Mouse (Mus musculus) left cerebral cortex, adult 9 months (tissue): ENCODE data around the gene Olfr1368.

Source experiments
- DNase-seq, 2 experiments: peaks; one replicate each; pipeline ENCODE4 v3.0.0; 2022; ENCODE audit warnings: low spot score in 2 of 2

The Olfr1368 gene

GRCm38 (mm10) chr13:21145767-21146166, at the start of gene Olfr1368:
Olfr1368 (minus strand) TSS chr13:21145867.
- DNase-seq, result no peak

- no peak for DNase-seq
These were observed 39.9 kb upstream of the Olfr1368 start for GRCm38 (mm10) chr13:21185521-21185920.

GRCm38 (mm10) chr13:21183661-21184060, 38.0 kb upstream of the Olfr1368 start:
- no peak for DNase-seq

- DNase-seq, result no peak
These were observed 37.4 kb upstream of the Olfr1368 start for GRCm38 (mm10) chr13:21183066-21183465.

GRCm38 (mm10) chr13:21181996-21182395, 36.3 kb upstream of the Olfr1368 start:
- no peak for DNase-seq

GRCm38 (mm10) chr13:21180551-21181530, 35.2 kb upstream of the Olfr1368 start:
- DNase-seq, result no peak

- peak; percentile 72 to 90 for DNase-seq
These were observed 34.3 kb upstream of the Olfr1368 start for GRCm38 (mm10) chr13:21179724-21180550.

GRCm38 (mm10) chr13:21179367-21179723, 33.7 kb upstream of the Olfr1368 start, which contains the start of gene Trim27:
Trim27 (plus strand) TSS chr13:21179445.
- no peak for DNase-seq

- DNase-seq, result no peak
These were observed 32.7 kb upstream of the Olfr1368 start for GRCm38 (mm10) chr13:21178364-21178763.

- no peak for DNase-seq
These were observed 32.0 kb upstream of the Olfr1368 start for GRCm38 (mm10) chr13:21177657-21178056.

GRCm38 (mm10) chr13:21176733-21177132, 31.1 kb upstream of the Olfr1368 start:
- DNase-seq, result no peak

GRCm38 (mm10) chr13:21173072-21173471, 27.4 kb upstream of the Olfr1368 start:
- DNase-seq, result peak in 1 of 2 experiments; percentile 70

GRCm38 (mm10) chr13:21172241-21173027, 26.8 kb upstream of the Olfr1368 start:
- peak in 1 of 2 experiments; percentile 79 for DNase-seq

- DNase-seq, result no peak
These were observed 26.0 kb upstream of the Olfr1368 start for GRCm38 (mm10) chr13:21171600-21172150.

GRCm38 (mm10) chr13:21171156-21171530, 25.5 kb upstream of the Olfr1368 start:
- no peak for DNase-seq

GRCm38 (mm10) chr13:21170431-21171155, 24.9 kb upstream of the Olfr1368 start:
- no peak for DNase-seq

GRCm38 (mm10) chr13:21169657-21170430, 24.2 kb upstream of the Olfr1368 start:
- DNase-seq, result peak in 1 of 2 experiments; percentile 81

- no peak for DNase-seq
These were observed 23.5 kb upstream of the Olfr1368 start for GRCm38 (mm10) chr13:21169121-21169656.

GRCm38 (mm10) chr13:21168371-21169011, 22.8 kb upstream of the Olfr1368 start:
- no peak for DNase-seq
